15 mouse cellular contexts compared by ENCODE assay signal in the genomic region with DNA sequence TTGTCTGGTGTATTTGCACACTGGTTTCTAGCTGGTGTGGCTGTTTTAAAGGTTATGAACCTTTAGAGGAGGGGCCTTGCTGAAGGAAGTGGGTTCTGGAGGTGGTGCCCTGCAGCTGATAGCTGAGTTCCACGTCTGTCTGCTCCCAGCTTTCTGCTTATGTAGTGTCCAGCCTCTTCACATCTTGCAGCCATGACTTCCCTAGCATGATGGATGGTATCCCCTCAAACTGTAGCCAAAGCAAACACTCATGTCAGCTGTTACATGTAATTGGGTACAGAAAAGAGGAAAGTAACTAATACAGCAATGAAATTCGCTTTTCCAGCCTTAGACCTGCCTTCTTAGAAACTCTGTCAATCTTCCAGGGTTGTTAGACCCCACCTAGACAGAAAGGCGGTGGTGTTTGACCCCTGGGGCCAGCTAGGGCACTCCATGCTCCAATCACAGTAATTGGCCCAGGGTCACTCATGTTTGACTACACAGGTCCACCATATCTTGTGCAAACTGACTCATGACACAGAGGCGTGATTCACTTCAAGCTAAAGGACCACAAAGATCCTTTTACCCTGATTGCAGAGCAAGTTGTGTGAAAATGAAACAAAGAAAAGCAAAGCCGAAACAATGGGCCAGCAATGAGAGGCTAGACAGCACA.
DNase-seq lines count a peak whose midpoint lies in the region; ATAC-seq lines count a peak whose summit lies in the region.
"Had no signal": no experiment of that assay in that cellular context is flagged by ENCODE, and none has a peak within 500 bp of the region (broad histone marks: within the 10 kb centered on the region; RNA-seq: fewer than 3 reads in every experiment).

No protein-coding gene starts in this region.

- no peaks in the 10 kb centered on the region for H3K4me1 ChIP-seq in liver, embryonic 15.5 days (replicated peaks)
- no peaks in the 10 kb centered on the region for H3K4me1 ChIP-seq in liver, embryonic 11.5 days (replicated peaks; ENCODE audit: control insufficient read depth, insufficient read depth, low read length)
- peaks cover 4% of the 10 kb centered on the region; the same call in 1 of the 2 replicates for H3K4me1 ChIP-seq in liver, embryonic 16.5 days (ENCODE audit: control insufficient read depth, low read depth, low read length)
- H3K4me1 ChIP-seq: limb, embryonic 15.5 days had no signal

- H3K9ac ChIP-seq in liver, embryonic 15.5 days = no peak overlapping the region
- no peak overlapping the region for H3K9ac ChIP-seq in liver, embryonic 11.5 days (ENCODE audit: low read depth, low read length)
- H3K9ac ChIP-seq in liver, embryonic 16.5 days (ENCODE audit: low read depth, low read length) = no peak overlapping the region
- H3K9ac ChIP-seq: hindbrain, embryonic 15.5 days; limb, embryonic 15.5 days had no signal

- H3K27ac ChIP-seq in liver, embryonic 15.5 days (replicated peaks) = no peak overlapping the region
- no peak overlapping the region for H3K27ac ChIP-seq in liver, embryonic 11.5 days (ENCODE audit: low read depth, low read length)
- no peak overlapping the region for H3K27ac ChIP-seq in liver, embryonic 16.5 days (ENCODE audit: low read length)
- H3K27ac ChIP-seq: forebrain, embryonic 10.5 days; hindbrain, embryonic 15.5 days; limb, embryonic 15.5 days had no signal

- no peaks in the 10 kb centered on the region for H3K27me3 ChIP-seq in liver, embryonic 15.5 days
- H3K27me3 ChIP-seq in liver, embryonic 11.5 days (replicated peaks; ENCODE audit: control insufficient read depth, insufficient read depth, low read length) = no peaks in the 10 kb centered on the region
- H3K27me3 ChIP-seq in liver, embryonic 16.5 days (ENCODE audit: control insufficient read depth, insufficient read depth, low read depth, low read length) = no peaks in the 10 kb centered on the region
- H3K27me3 ChIP-seq: hindbrain, embryonic 15.5 days; limb, embryonic 15.5 days had no signal

- no peak overlapping the region for H3K4me3 ChIP-seq in liver, embryonic 15.5 days (replicated peaks)
- H3K4me3 ChIP-seq in liver, embryonic 11.5 days (ENCODE audit: low read depth, low read length) = no peak overlapping the region
- no peak overlapping the region for H3K4me3 ChIP-seq in liver, embryonic 16.5 days (ENCODE audit: low read depth, low read length)
- H3K4me3 ChIP-seq: forebrain, embryonic 10.5 days; hindbrain, embryonic 15.5 days; limb, embryonic 15.5 days had no signal

- H3K4me2 ChIP-seq in liver, embryonic 15.5 days = no peak overlapping the region
- no peak overlapping the region for H3K4me2 ChIP-seq in liver, embryonic 11.5 days
- H3K4me2 ChIP-seq in liver, embryonic 16.5 days (ENCODE audit: low read depth, low read length) = no peak overlapping the region
- H3K4me2 ChIP-seq: heart, embryonic 11.5 days; hindbrain, embryonic 15.5 days; limb, embryonic 15.5 days had no signal

- no peaks in the 10 kb centered on the region for H3K36me3 ChIP-seq in liver, embryonic 15.5 days (replicated peaks)
- H3K36me3 ChIP-seq in liver, embryonic 11.5 days (ENCODE audit: control insufficient read depth, insufficient read depth, low read length) = no peaks in the 10 kb centered on the region
- H3K36me3 ChIP-seq in liver, embryonic 16.5 days (ENCODE audit: control insufficient read depth, insufficient read depth) = no peaks in the 10 kb centered on the region
- H3K36me3 ChIP-seq: hindbrain, embryonic 15.5 days; limb, embryonic 15.5 days had no signal

- ATAC-seq in liver, embryonic 15.5 days (ENCODE audit: insufficient read depth) = peak; percentile 61
- ATAC-seq in liver, embryonic 11.5 days (replicated peaks; ENCODE audit: low FRiP score) = no peak
- peak; percentile 76 for ATAC-seq in liver, embryonic 16.5 days (ENCODE audit: low read depth)
- no peak for ATAC-seq in erythroblast, adult 5-6 weeks (replicated peaks; ENCODE audit: low FRiP score, poor library complexity, severe bottlenecking)

- no peaks in the 10 kb centered on the region for H3K9me3 ChIP-seq in liver, embryonic 15.5 days (replicated peaks)
- no peaks in the 10 kb centered on the region for H3K9me3 ChIP-seq in liver, embryonic 11.5 days (ENCODE audit: control insufficient read depth, low read length)
- H3K9me3 ChIP-seq in liver, embryonic 16.5 days (replicated peaks; ENCODE audit: control insufficient read depth, low read length) = no peaks in the 10 kb centered on the region
- H3K9me3 ChIP-seq: forebrain, embryonic 10.5 days; hindbrain, embryonic 15.5 days; limb, embryonic 15.5 days had no signal

- 53% methylated on average over 5 of the region's 5 CpGs for WGBS in liver, embryonic 15.5 days (ENCODE audit: insufficient replicate concordance)
- WGBS in liver, embryonic 11.5 days = 61% methylated on average over 5 of the region's 5 CpGs
- WGBS in liver, embryonic 16.5 days (ENCODE audit: insufficient replicate concordance) = 53% methylated on average over 5 of the region's 5 CpGs

- no peak for DNase-seq in liver, embryonic 11.5 days (ENCODE audit: low spot score)
- peak; percentile 33 for DNase-seq in kidney, adult 9 months
- DNase-seq in layer of hippocampus, adult 9-10 months (ENCODE audit: low spot score) = no peak
- DNase-seq in c-Kit-positive CD71-positive TER-119-positive erythroid progenitor cells, embryonic 14.5 days (ENCODE audit: low spot score) = no peak
- DNase-seq: cerebellum, postnatal 10 days; gastrocnemius, postnatal 36 days; heart, postnatal 14 days; layer of hippocampus, postnatal 36 days had no signal

Comparison
In these comparisons a context has a peak if more than half of its experiments do, and no peak if none do; other contexts are left out.
1. ATAC-seq: peak in liver, embryonic 15.5 days (single experiment) and liver, embryonic 16.5 days (single experiment); none in liver, embryonic 11.5 days (single experiment) and erythroblast, adult 5-6 weeks (single experiment).